Mouse (Mus musculus): ENCODE measurements at regions not wholly inside any gene's neighbourhood (a gene's known extent, or its start where the extent isn't known, plus 50 kb on each side); places are given as distances from the start of the nearest gene placed in this dataset.
A peak's percentile ranks its signal among the peaks of the same experiment; 100 is the strongest.
"Not testable (repeated sequence)": the region's sequence is repeated elsewhere in the genome, so short reads cannot be mapped to it uniquely, and the experiment has no call there.

GRCm38 (mm10) chr4:7913191-7913590, 325.6 kb downstream of the Car8 start:
- no peak for DNase-seq

GRCm38 (mm10) chr4:7912675-7913074, 326.2 kb downstream of the Car8 start:
- DNase-seq = no peak

GRCm38 (mm10) chr4:7903130-7903529, 335.7 kb downstream of the Car8 start:
- no peak for DNase-seq

- DNase-seq = no peak
Observed at GRCm38 (mm10) chr4:7894914-7895313, 343.9 kb downstream of the Car8 start.

GRCm38 (mm10) chr4:7891128-7891527, 347.7 kb downstream of the Car8 start:
- no peak for DNase-seq

GRCm38 (mm10) chr4:7854518-7854917, 384.3 kb downstream of the Car8 start:
- DNase-seq = no peak

GRCm38 (mm10) chr4:7853121-7853782, 385.6 kb downstream of the Car8 start:
- peak; percentile 32 for DNase-seq

- peak; percentile 3 for DNase-seq
Observed at GRCm38 (mm10) chr4:7852006-7852615, 386.7 kb downstream of the Car8 start.

GRCm38 (mm10) chr4:7847411-7847810, 391.4 kb downstream of the Car8 start:
- peak; percentile 11 for DNase-seq

GRCm38 (mm10) chr4:7829126-7829525, 409.7 kb downstream of the Car8 start:
- DNase-seq = no peak

- no peak for DNase-seq
Observed at GRCm38 (mm10) chr4:7819847-7820246, 419.0 kb downstream of the Car8 start.

- DNase-seq = not testable (repeated sequence)
Observed at GRCm38 (mm10) chr4:7777761-7778160, 461.1 kb downstream of the Car8 start.

- no peak for DNase-seq
Observed at GRCm38 (mm10) chr4:7755473-7755872, 483.4 kb downstream of the Car8 start.

GRCm38 (mm10) chr4:7753931-7754330, 484.9 kb downstream of the Car8 start:
- DNase-seq = no peak

GRCm38 (mm10) chr4:7751208-7751607, 487.6 kb downstream of the Car8 start:
- DNase-seq = no peak

GRCm38 (mm10) chr4:7722893-7723292, 515.9 kb downstream of the Car8 start:
- DNase-seq = no peak

GRCm38 (mm10) chr4:7688516-7688915, 550.3 kb downstream of the Car8 start:
- DNase-seq = no peak

- DNase-seq = no peak
Observed at GRCm38 (mm10) chr4:7687231-7687630, 551.6 kb downstream of the Car8 start.

GRCm38 (mm10) chr4:7670795-7671105, 568.1 kb downstream of the Car8 start:
- no peak for DNase-seq

GRCm38 (mm10) chr4:7669992-7670794, 568.6 kb downstream of the Car8 start:
- DNase-seq = no peak

GRCm38 (mm10) chr4:7666935-7667594, 571.8 kb downstream of the Car8 start:
- no peak for DNase-seq

GRCm38 (mm10) chr4:7642878-7643590, 595.8 kb downstream of the Car8 start:
- peak; percentile 6 for DNase-seq

Measured in right cerebral cortex, postnatal 25 days (tissue).